Mouse (Mus musculus): ENCODE measurements around the gene March10. TPM values are rescaled to one million over a fixed set of nuclear protein-coding genes. Genes with fewer than 3 reads are reported as not detected.

March10 gene
- polyA plus RNA-seq, 1 experiment = not detected

DNA sequence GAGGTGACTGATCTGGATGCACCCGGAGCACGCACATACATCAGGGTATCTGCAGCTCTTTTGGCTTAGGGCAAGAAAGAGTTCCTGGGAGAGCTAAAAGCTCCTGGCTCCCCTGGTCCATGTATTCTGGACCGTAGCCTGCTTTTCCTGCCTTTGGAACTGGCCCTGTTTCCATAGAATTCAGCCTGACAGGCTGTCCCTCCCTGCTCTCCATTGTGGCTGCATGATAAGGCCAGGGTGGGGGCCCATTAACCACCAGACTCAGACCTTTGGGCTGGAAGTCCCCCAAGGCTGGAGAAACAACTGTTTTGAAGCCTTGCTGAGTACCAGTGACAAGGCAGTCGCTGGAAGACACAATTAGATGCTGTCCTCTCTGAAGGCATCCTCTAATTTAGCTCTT lies 13.0 kb upstream of the March10 start:
- Histone ChIP-seq H3K9me3 (replicated peaks; ENCODE audit: control insufficient read depth, insufficient read depth, low read length, poor library complexity, severe bottlenecking) (no peaks in the 10 kb centered on the region), H3K36me3 (ENCODE audit: control insufficient read depth, insufficient read depth, low read length, poor library complexity, severe bottlenecking) (no peaks in the 10 kb centered on the region), H3K27ac (ENCODE audit: insufficient read depth, low read length) (no peak overlapping the region), H3K4me1 (ENCODE audit: control insufficient read depth, insufficient read depth, low read length) (no peaks in the 10 kb centered on the region), H3K4me3 (ENCODE audit: low read depth, low read length) (no peak overlapping the region), H3K27me3 (ENCODE audit: control insufficient read depth, insufficient read depth, low read length, poor library complexity, severe bottlenecking) (no peaks in the 10 kb centered on the region; the same call in 1 of the 2 replicates), H3K9ac (ENCODE audit: low read depth, poor library complexity, severe bottlenecking) (no peak overlapping the region)
- no peak for TF ChIP-seq CTCF (IDR thresholded peaks at IDR 0.05; ENCODE audit: low read depth, low read length)
- TF ChIP-seq POLR2A (IDR thresholded peaks at IDR 0.05; ENCODE audit: insufficient read depth, low read length) = no peak
- TF ChIP-seq EP300 (IDR thresholded peaks at IDR 0.05; ENCODE audit: insufficient read depth, low read depth, low read length) = no peak

GRCm38 (mm10) chr11:105469091-105469507 lies 12.6 kb upstream of the March10 start:
- no peaks in the 10 kb centered on the region for H3K36me3 ChIP-seq (ENCODE audit: control insufficient read depth, insufficient read depth, low read length, poor library complexity, severe bottlenecking)
- H3K27me3 ChIP-seq (ENCODE audit: control insufficient read depth, insufficient read depth, low read length, poor library complexity, severe bottlenecking) = no peaks in the 10 kb centered on the region; the same call in 1 of the 2 replicates
- no peak overlapping the region for H3K27ac ChIP-seq (ENCODE audit: insufficient read depth, low read length)
- H3K4me1 ChIP-seq (ENCODE audit: control insufficient read depth, insufficient read depth, low read length) = no peaks in the 10 kb centered on the region
- no peaks in the 10 kb centered on the region for H3K9me3 ChIP-seq (replicated peaks; ENCODE audit: control insufficient read depth, insufficient read depth, low read length, poor library complexity, severe bottlenecking)
- H3K9ac ChIP-seq (ENCODE audit: low read depth, poor library complexity, severe bottlenecking) = no peak overlapping the region
- H3K4me3 ChIP-seq (ENCODE audit: low read depth, low read length) = no peak overlapping the region
- TF ChIP-seq EP300 (IDR thresholded peaks at IDR 0.05; ENCODE audit: insufficient read depth, low read depth, low read length) = no peak
- no peak for TF ChIP-seq POLR2A (IDR thresholded peaks at IDR 0.05; ENCODE audit: insufficient read depth, low read length)
- TF ChIP-seq CTCF (IDR thresholded peaks at IDR 0.05; ENCODE audit: low read depth, low read length) = no peak

DNA sequence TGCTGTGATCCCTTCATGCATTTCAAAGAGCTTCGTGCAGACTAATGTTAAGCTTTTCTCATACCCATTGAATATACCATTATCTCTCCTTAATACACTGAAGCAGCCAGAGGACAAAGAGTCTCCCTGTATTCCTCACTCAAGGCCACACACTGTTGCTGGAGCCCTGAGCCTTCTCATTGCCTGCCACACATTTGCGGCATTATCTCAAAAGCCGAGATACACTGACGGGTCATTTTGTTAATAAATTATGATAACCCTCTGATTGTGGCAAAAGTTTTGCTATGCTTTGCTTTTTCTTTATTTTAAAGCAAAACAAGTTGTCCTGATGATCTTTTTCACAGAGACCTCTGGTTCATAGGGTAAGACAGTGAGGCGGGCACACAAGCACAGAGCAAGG lies 11.9 kb upstream of the March10 start:
- Histone ChIP-seq H3K9me3 (replicated peaks; ENCODE audit: control insufficient read depth, insufficient read depth, low read length, poor library complexity, severe bottlenecking) (no peaks in the 10 kb centered on the region), H3K4me1 (ENCODE audit: control insufficient read depth, insufficient read depth, low read length) (no peaks in the 10 kb centered on the region), H3K9ac (ENCODE audit: low read depth, poor library complexity, severe bottlenecking) (no peak overlapping the region), H3K27ac (ENCODE audit: insufficient read depth, low read length) (no peak overlapping the region), H3K36me3 (ENCODE audit: control insufficient read depth, insufficient read depth, low read length, poor library complexity, severe bottlenecking) (no peaks in the 10 kb centered on the region), H3K4me3 (ENCODE audit: low read depth, low read length) (no peak overlapping the region), H3K27me3 (ENCODE audit: control insufficient read depth, insufficient read depth, low read length, poor library complexity, severe bottlenecking) (no peaks in the 10 kb centered on the region; the same call in 1 of the 2 replicates)
- TF ChIP-seq POLR2A (IDR thresholded peaks at IDR 0.05; ENCODE audit: insufficient read depth, low read length) = no peak
- no peak for TF ChIP-seq EP300 (IDR thresholded peaks at IDR 0.05; ENCODE audit: insufficient read depth, low read depth, low read length)
- TF ChIP-seq CTCF (IDR thresholded peaks at IDR 0.05; ENCODE audit: low read depth, low read length) = no peak

DNA sequence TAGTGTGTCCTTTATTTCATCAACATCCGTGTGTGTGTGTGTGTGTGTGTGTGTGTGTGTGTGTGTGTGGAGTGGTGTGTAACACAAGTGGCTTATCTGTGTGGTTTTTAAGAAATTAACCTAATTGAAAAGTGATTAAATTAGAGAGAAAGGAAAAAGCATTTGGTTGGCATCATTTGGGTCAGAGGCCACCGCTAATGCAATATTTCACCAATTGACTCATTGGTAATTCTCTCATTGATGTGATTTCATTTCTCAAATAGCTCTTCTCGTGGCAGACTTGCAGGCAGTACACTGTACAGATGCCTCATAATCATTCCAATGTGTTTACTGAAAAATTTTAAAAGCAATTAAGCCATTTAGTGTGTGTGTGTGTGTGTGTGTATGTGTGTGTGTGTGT lies 11.3 kb upstream of the March10 start:
- H3K27ac ChIP-seq (ENCODE audit: insufficient read depth, low read length) = no peak overlapping the region
- TF ChIP-seq EP300 (IDR thresholded peaks at IDR 0.05; ENCODE audit: insufficient read depth, low read depth, low read length) (no peak), CTCF (IDR thresholded peaks at IDR 0.05; ENCODE audit: low read depth, low read length) (no peak), POLR2A (IDR thresholded peaks at IDR 0.05; ENCODE audit: insufficient read depth, low read length) (no peak)
- H3K36me3 ChIP-seq (ENCODE audit: control insufficient read depth, insufficient read depth, low read length, poor library complexity, severe bottlenecking) = no peaks in the 10 kb centered on the region
- H3K27me3 ChIP-seq (ENCODE audit: control insufficient read depth, insufficient read depth, low read length, poor library complexity, severe bottlenecking) = no peaks in the 10 kb centered on the region; the same call in 1 of the 2 replicates
- H3K4me1 ChIP-seq (ENCODE audit: control insufficient read depth, insufficient read depth, low read length) = no peaks in the 10 kb centered on the region
- no peaks in the 10 kb centered on the region for H3K9me3 ChIP-seq (replicated peaks; ENCODE audit: control insufficient read depth, insufficient read depth, low read length, poor library complexity, severe bottlenecking)
- no peak overlapping the region for H3K4me3 ChIP-seq (ENCODE audit: low read depth, low read length)
- H3K9ac ChIP-seq (ENCODE audit: low read depth, poor library complexity, severe bottlenecking) = no peak overlapping the region

DNA sequence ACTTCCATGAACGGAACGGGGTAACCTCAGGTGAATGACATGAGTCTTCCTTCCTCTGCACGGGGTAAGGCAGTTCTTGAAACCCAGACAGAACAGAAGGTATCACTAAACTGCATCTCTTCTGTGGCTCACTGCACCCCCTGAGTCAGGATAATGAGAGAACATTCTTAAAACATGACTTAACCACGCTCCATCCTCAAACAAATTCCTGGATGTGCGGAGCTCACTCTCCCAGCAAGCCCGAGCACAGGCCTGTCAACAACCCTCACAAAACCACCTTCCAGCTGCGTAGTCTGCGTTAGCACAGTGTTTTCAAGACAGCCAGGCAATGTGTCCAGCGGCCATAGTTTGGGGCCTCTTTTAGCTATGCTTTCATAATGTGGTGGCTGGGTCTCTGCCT lies 10.7 kb upstream of the March10 start:
- Histone ChIP-seq H3K4me1 (ENCODE audit: control insufficient read depth, insufficient read depth, low read length) (no peaks in the 10 kb centered on the region), H3K9ac (ENCODE audit: low read depth, poor library complexity, severe bottlenecking) (no peak overlapping the region), H3K27ac (ENCODE audit: insufficient read depth, low read length) (no peak overlapping the region), H3K27me3 (ENCODE audit: control insufficient read depth, insufficient read depth, low read length, poor library complexity, severe bottlenecking) (no peaks in the 10 kb centered on the region; the same call in 1 of the 2 replicates), H3K9me3 (replicated peaks; ENCODE audit: control insufficient read depth, insufficient read depth, low read length, poor library complexity, severe bottlenecking) (no peaks in the 10 kb centered on the region), H3K36me3 (ENCODE audit: control insufficient read depth, insufficient read depth, low read length, poor library complexity, severe bottlenecking) (no peaks in the 10 kb centered on the region), H3K4me3 (ENCODE audit: low read depth, low read length) (no peak overlapping the region)
- TF ChIP-seq POLR2A (IDR thresholded peaks at IDR 0.05; ENCODE audit: insufficient read depth, low read length) = no peak
- TF ChIP-seq CTCF (IDR thresholded peaks at IDR 0.05; ENCODE audit: low read depth, low read length) = no peak
- no peak for TF ChIP-seq EP300 (IDR thresholded peaks at IDR 0.05; ENCODE audit: insufficient read depth, low read depth, low read length)

- Histone ChIP-seq H3K9me3 (replicated peaks; ENCODE audit: control insufficient read depth, insufficient read depth, low read length, poor library complexity, severe bottlenecking) (no peaks in the 10 kb centered on the region), H3K27ac (ENCODE audit: insufficient read depth, low read length) (no peak overlapping the region), H3K27me3 (ENCODE audit: control insufficient read depth, insufficient read depth, low read length, poor library complexity, severe bottlenecking) (no peaks in the 10 kb centered on the region; the same call in 1 of the 2 replicates), H3K36me3 (ENCODE audit: control insufficient read depth, insufficient read depth, low read length, poor library complexity, severe bottlenecking) (no peaks in the 10 kb centered on the region), H3K4me1 (ENCODE audit: control insufficient read depth, insufficient read depth, low read length) (no peaks in the 10 kb centered on the region), H3K9ac (ENCODE audit: low read depth, poor library complexity, severe bottlenecking) (no peak overlapping the region), H3K4me3 (ENCODE audit: low read depth, low read length) (no peak overlapping the region)
- TF ChIP-seq EP300 (IDR thresholded peaks at IDR 0.05; ENCODE audit: insufficient read depth, low read depth, low read length) (no peak), POLR2A (IDR thresholded peaks at IDR 0.05; ENCODE audit: insufficient read depth, low read length) (no peak), CTCF (IDR thresholded peaks at IDR 0.05; ENCODE audit: low read depth, low read length) (no peak)
Measured at GRCm38 (mm10) chr11:105466756-105467155, 10.2 kb upstream of the March10 start.

Data from ES-Bruce4 (cell line).